Comparison of ENCODE assay signal across 21 mouse cellular contexts in the genomic region with DNA sequence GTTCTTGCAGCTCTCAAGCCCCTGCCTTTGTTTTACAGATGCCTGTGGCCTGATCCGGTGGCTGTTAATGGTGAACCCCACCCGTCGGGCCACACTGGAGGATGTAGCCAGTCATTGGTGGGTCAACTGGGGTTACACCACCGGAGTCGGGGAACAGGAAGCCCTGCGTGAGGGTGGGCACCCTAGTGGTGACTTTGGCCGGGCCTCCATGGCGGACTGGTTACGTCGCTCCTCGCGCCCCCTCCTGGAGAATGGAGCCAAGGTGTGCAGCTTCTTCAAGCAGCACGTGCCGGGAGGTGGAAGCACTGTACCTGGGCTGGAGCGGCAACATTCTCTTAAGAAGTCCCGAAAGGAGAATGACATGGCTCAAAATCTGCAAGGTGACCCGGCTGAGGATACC. TPM values are rescaled to one million over a fixed set of nuclear protein-coding genes. Genes with fewer than 3 reads are reported as not detected.
A peak's percentile ranks its signal among the peaks of the same experiment; 100 is the strongest.
DNase-seq lines count a peak whose midpoint lies in the region; ATAC-seq and TF ChIP-seq lines count a peak whose summit lies in the region.
"Had no signal": no experiment of that assay in that cellular context is flagged by ENCODE, and none has a peak within 500 bp of the region (broad histone marks: within the 10 kb centered on the region; RNA-seq: fewer than 3 reads in every experiment).

No protein-coding gene starts in this region.

- intact Hi-C loops in gastrocnemius, postnatal 36 days (cut with DNase I) = no loop called here

- no peaks in the 10 kb centered on the region for H3K27me3 ChIP-seq in forebrain, embryonic 12.5 days
- H3K27me3 ChIP-seq in forebrain, embryonic 14.5 days (replicated peaks; ENCODE audit: control insufficient read depth, insufficient read depth, low read length) = no peaks in the 10 kb centered on the region
- H3K27me3 ChIP-seq in liver, embryonic 14.5 days (ENCODE audit: control insufficient read depth, insufficient read depth, low read length) = no peaks in the 10 kb centered on the region
- H3K27me3 ChIP-seq in liver, embryonic 11.5 days (replicated peaks; ENCODE audit: control insufficient read depth, insufficient read depth, low read length) = no peaks in the 10 kb centered on the region
- no peaks in the 10 kb centered on the region for H3K27me3 ChIP-seq in midbrain, embryonic 14.5 days (ENCODE audit: control insufficient read depth, insufficient read depth, low read length)
- H3K27me3 ChIP-seq: embryonic facial prominence, embryonic 12.5 days; hindbrain, embryonic 12.5 days; intestine, embryonic 15.5 days had no signal

- H3K4me3 ChIP-seq in forebrain, embryonic 12.5 days (replicated peaks) = no peak overlapping the region
- no peak overlapping the region for H3K4me3 ChIP-seq in forebrain, embryonic 14.5 days (ENCODE audit: low read depth, low read length)
- no peak overlapping the region for H3K4me3 ChIP-seq in liver, embryonic 14.5 days (ENCODE audit: insufficient read depth in 1 of 2, low read depth in 2 of 2, low read length in 2 of 2)
- H3K4me3 ChIP-seq in liver, embryonic 11.5 days (ENCODE audit: low read depth, low read length) = no peak overlapping the region
- no peak overlapping the region for H3K4me3 ChIP-seq in midbrain, embryonic 14.5 days (replicated peaks; ENCODE audit: low read depth, low read length)
- H3K4me3 ChIP-seq: embryonic facial prominence, embryonic 12.5 days; erythroblast, embryonic 14.5 days; hindbrain, embryonic 12.5 days; intestine, embryonic 15.5 days; layer of hippocampus, adult 2 months had no signal

- DNase-seq in forebrain, embryonic 14.5 days (ENCODE audit: low spot score) = no peak
- DNase-seq in liver, embryonic 14.5 days (ENCODE audit: low read depth in 3 of 3, low spot score in 3 of 3) = no peak
- no peak for DNase-seq in liver, embryonic 11.5 days (ENCODE audit: low spot score)
- DNase-seq in WW6 (ENCODE audit: low read depth, low spot score) = peak; percentile 45
- DNase-seq in midbrain, embryonic 14.5 days = peak; percentile 11
- no peak for DNase-seq in right cerebral cortex, postnatal 14 days
- DNase-seq in gastrocnemius, postnatal 36 days = no peak
- DNase-seq: adrenal gland, adult 8-10 months; cerebellum, adult 9-11 months; kidney, postnatal 10 days; left cerebral cortex, postnatal 4 days; lung, adult 2 months; lung, postnatal 36 days; right cerebral cortex, postnatal 4 days had no signal

- TF ChIP-seq EP300 in liver, embryonic 14.5 days (IDR thresholded peaks at IDR 0.05; ENCODE audit: low read depth) = no peak

- 88% methylated on average over 17 of the region's 17 CpGs for WGBS in forebrain, embryonic 12.5 days
- 86% methylated on average over 17 of the region's 17 CpGs for WGBS in forebrain, embryonic 14.5 days
- WGBS in liver, embryonic 14.5 days (ENCODE audit: insufficient replicate concordance) = 76% methylated on average over 17 of the region's 17 CpGs
- WGBS in liver, embryonic 11.5 days = 85% methylated on average over 17 of the region's 17 CpGs
- 80% methylated on average over 17 of the region's 17 CpGs for WGBS in midbrain, embryonic 14.5 days

- ATAC-seq in forebrain, embryonic 12.5 days (ENCODE audit: low FRiP score) = no peak
- ATAC-seq in forebrain, embryonic 14.5 days = no peak
- ATAC-seq in liver, embryonic 14.5 days (ENCODE audit: insufficient read depth) = no peak
- ATAC-seq in liver, embryonic 11.5 days (replicated peaks; ENCODE audit: low FRiP score) = no peak
- no peak for ATAC-seq in midbrain, embryonic 14.5 days (ENCODE audit: low FRiP score, low TSS enrichment)
- ATAC-seq: intestine, embryonic 15.5 days had no signal

- H3K9ac ChIP-seq in forebrain, embryonic 12.5 days = no peak overlapping the region
- H3K9ac ChIP-seq in forebrain, embryonic 14.5 days (ENCODE audit: low read length) = no peak overlapping the region
- no peak overlapping the region for H3K9ac ChIP-seq in liver, embryonic 14.5 days (replicated peaks)
- H3K9ac ChIP-seq in liver, embryonic 11.5 days (ENCODE audit: low read depth, low read length) = no peak overlapping the region
- H3K9ac ChIP-seq in midbrain, embryonic 14.5 days (replicated peaks; ENCODE audit: low read length) = no peak overlapping the region
- H3K9ac ChIP-seq: embryonic facial prominence, embryonic 12.5 days; hindbrain, embryonic 12.5 days; intestine, embryonic 15.5 days had no signal

- peaks cover 96% of the 10 kb centered on the region for H3K4me1 ChIP-seq in forebrain, embryonic 12.5 days
- H3K4me1 ChIP-seq in forebrain, embryonic 14.5 days (ENCODE audit: control insufficient read depth, insufficient read depth, low read length) = peaks cover 52% of the 10 kb centered on the region
- H3K4me1 ChIP-seq in liver, embryonic 14.5 days (replicated peaks; ENCODE audit: control insufficient read depth in 2 of 2, insufficient read depth in 2 of 2, low read length in 1 of 2) = peaks cover 13 to 24% of the 10 kb centered on the region in 2 experiments
- peaks cover 29% of the 10 kb centered on the region for H3K4me1 ChIP-seq in liver, embryonic 11.5 days (replicated peaks; ENCODE audit: control insufficient read depth, insufficient read depth, low read length)
- peaks cover 68% of the 10 kb centered on the region for H3K4me1 ChIP-seq in midbrain, embryonic 14.5 days (ENCODE audit: control insufficient read depth, insufficient read depth, low read length)

- TF ChIP-seq CTCF in liver, embryonic 14.5 days (IDR thresholded peaks at IDR 0.05; ENCODE audit: low read depth) = peak; percentile 24; the same call in 1 of the 2 replicates

- peak overlapping the region; percentile 93 for H3K27ac ChIP-seq in forebrain, embryonic 12.5 days
- no peak overlapping the region for H3K27ac ChIP-seq in forebrain, embryonic 14.5 days (ENCODE audit: low read depth, low read length)
- no peak overlapping the region for H3K27ac ChIP-seq in liver, embryonic 14.5 days
- no peak overlapping the region for H3K27ac ChIP-seq in liver, embryonic 11.5 days (ENCODE audit: low read depth, low read length)
- H3K27ac ChIP-seq in midbrain, embryonic 14.5 days (replicated peaks; ENCODE audit: low read depth, low read length) = peak overlapping the region; percentile 64
- H3K27ac ChIP-seq: embryonic facial prominence, embryonic 12.5 days; intestine, embryonic 15.5 days; layer of hippocampus, adult 2 months had no signal

- H3K4me2 ChIP-seq in forebrain, embryonic 12.5 days = no peak overlapping the region
- H3K4me2 ChIP-seq in forebrain, embryonic 14.5 days (ENCODE audit: low read length) = no peak overlapping the region
- no peak overlapping the region for H3K4me2 ChIP-seq in liver, embryonic 14.5 days (ENCODE audit: low read depth)
- H3K4me2 ChIP-seq in liver, embryonic 11.5 days = no peak overlapping the region
- H3K4me2 ChIP-seq in midbrain, embryonic 14.5 days (ENCODE audit: low read length) = no peak overlapping the region
- H3K4me2 ChIP-seq: embryonic facial prominence, embryonic 12.5 days; hindbrain, embryonic 12.5 days; intestine, embryonic 15.5 days had no signal

- no peaks in the 10 kb centered on the region for H3K9me3 ChIP-seq in forebrain, embryonic 12.5 days
- no peaks in the 10 kb centered on the region for H3K9me3 ChIP-seq in forebrain, embryonic 14.5 days (replicated peaks; ENCODE audit: control insufficient read depth, low read length)
- H3K9me3 ChIP-seq in liver, embryonic 14.5 days (ENCODE audit: control insufficient read depth, low read length) = no peaks in the 10 kb centered on the region
- H3K9me3 ChIP-seq in liver, embryonic 11.5 days (ENCODE audit: control insufficient read depth, low read length) = no peaks in the 10 kb centered on the region
- no peaks in the 10 kb centered on the region for H3K9me3 ChIP-seq in midbrain, embryonic 14.5 days (ENCODE audit: control insufficient read depth, low read length)
- H3K9me3 ChIP-seq: embryonic facial prominence, embryonic 12.5 days; hindbrain, embryonic 12.5 days; intestine, embryonic 15.5 days had no signal

- peaks cover 61% of the 10 kb centered on the region for H3K36me3 ChIP-seq in forebrain, embryonic 12.5 days (replicated peaks)
- peaks cover 53% of the 10 kb centered on the region for H3K36me3 ChIP-seq in forebrain, embryonic 14.5 days (ENCODE audit: control insufficient read depth, insufficient read depth, low read length)
- no peaks in the 10 kb centered on the region for H3K36me3 ChIP-seq in liver, embryonic 14.5 days (replicated peaks; ENCODE audit: control insufficient read depth, insufficient read depth, low read depth)
- no peaks in the 10 kb centered on the region for H3K36me3 ChIP-seq in liver, embryonic 11.5 days (ENCODE audit: control insufficient read depth, insufficient read depth, low read length)
- H3K36me3 ChIP-seq in midbrain, embryonic 14.5 days (ENCODE audit: control insufficient read depth, insufficient read depth, low read length) = peaks cover 57% of the 10 kb centered on the region
- H3K36me3 ChIP-seq: embryonic facial prominence, embryonic 12.5 days had no signal

RNA-seq across cellular contexts. Expression of a gene that starts 15.4 kb away (rescaled TPM):
- 49.9 and 54.0 TPM in 2 replicates for polyA plus RNA-seq in forebrain, embryonic 12.5 days (2016; fragmentation: Nextera tagmentation; extraction: Ambion mirVana)
- 18.8 and 20.1 TPM in 2 replicates for polyA plus RNA-seq in forebrain, embryonic 14.5 days (2014; fragmentation: Nextera tagmentation; extraction: Ambion mirVana)
- polyA plus RNA-seq in liver, embryonic 14.5 days (2012; rRNA removed) = 1.0 and 1.2 TPM in 2 replicates
- 2.0 and 2.1 TPM in 2 replicates for polyA plus RNA-seq in liver, embryonic 14.5 days (2014; fragmentation: Nextera tagmentation; extraction: Ambion mirVana)
- 1.2 and 2.0 TPM in 2 replicates for polyA plus RNA-seq in liver, embryonic 11.5 days (2014; fragmentation: Nextera tagmentation; extraction: Ambion mirVana)
- 22.3 and 38.0 TPM in 2 replicates for polyA plus RNA-seq in midbrain, embryonic 14.5 days (2014; fragmentation: Nextera tagmentation; extraction: Ambion mirVana)
- total RNA-seq in gastrocnemius, postnatal 36 days (2021) = under 1 TPM; 0.59 to 0.99 TPM
- polyA plus RNA-seq: erythroblast, embryonic 14.5 days had no signal

RNA-seq across cellular contexts. Expression of a gene that starts 32.9 kb away (rescaled TPM):
- polyA plus RNA-seq in forebrain, embryonic 12.5 days (2016; fragmentation: Nextera tagmentation; extraction: Ambion mirVana) = 1.7 TPM in 2 replicates
- 3.4 TPM in 2 replicates for polyA plus RNA-seq in forebrain, embryonic 14.5 days (2014; fragmentation: Nextera tagmentation; extraction: Ambion mirVana)
- 0.01 and 0.04 TPM in 2 replicates for polyA plus RNA-seq in liver, embryonic 14.5 days (2012; rRNA removed)
- 0.03 and 0.13 TPM in 2 replicates for polyA plus RNA-seq in liver, embryonic 14.5 days (2014; fragmentation: Nextera tagmentation; extraction: Ambion mirVana)
- polyA plus RNA-seq in liver, embryonic 11.5 days (2014; fragmentation: Nextera tagmentation; extraction: Ambion mirVana) = 0.05 TPM in 1 of 2 replicates, not detected in the other
- 10.1 and 11.1 TPM in 2 replicates for polyA plus RNA-seq in midbrain, embryonic 14.5 days (2014; fragmentation: Nextera tagmentation; extraction: Ambion mirVana)
- under 1 TPM; 0.07 to 0.10 TPM for total RNA-seq in gastrocnemius, postnatal 36 days (2021)
- total RNA-seq: neutrophil, adult 5-6 weeks had no signal
- polyA plus RNA-seq: erythroblast, embryonic 14.5 days had no signal

RNA-seq across cellular contexts. Expression of a gene that starts 59.8 kb away (rescaled TPM):
- 24.0 and 26.9 TPM in 2 replicates for polyA plus RNA-seq in forebrain, embryonic 12.5 days (2016; fragmentation: Nextera tagmentation; extraction: Ambion mirVana)
- polyA plus RNA-seq in forebrain, embryonic 14.5 days (2014; fragmentation: Nextera tagmentation; extraction: Ambion mirVana) = 18.2 and 23.1 TPM in 2 replicates
- 327 and 335 TPM in 2 replicates for polyA plus RNA-seq in liver, embryonic 14.5 days (2012; rRNA removed)
- polyA plus RNA-seq in liver, embryonic 14.5 days (2014; fragmentation: Nextera tagmentation; extraction: Ambion mirVana) = 285 and 306 TPM in 2 replicates
- 24.6 and 28.1 TPM in 2 replicates for polyA plus RNA-seq in liver, embryonic 11.5 days (2014; fragmentation: Nextera tagmentation; extraction: Ambion mirVana)
- 28.4 and 29.1 TPM in 2 replicates for polyA plus RNA-seq in midbrain, embryonic 14.5 days (2014; fragmentation: Nextera tagmentation; extraction: Ambion mirVana)
- 10 to 100 TPM; 29.6 to 34.5 TPM for total RNA-seq in gastrocnemius, postnatal 36 days (2021)

Comparison
In these comparisons a context has a peak if more than half of its experiments do, and no peak if none do; other contexts are left out.
1. H3K27ac ChIP-seq: peak in forebrain, embryonic 12.5 days (single experiment) and midbrain, embryonic 14.5 days (single experiment); none in forebrain, embryonic 14.5 days (single experiment), liver, embryonic 14.5 days (single experiment) and liver, embryonic 11.5 days (single experiment).
2. DNase-seq: peak in WW6 (single experiment) and midbrain, embryonic 14.5 days (single experiment); none in forebrain, embryonic 14.5 days (single experiment), liver, embryonic 14.5 days (0 of 3), liver, embryonic 11.5 days (single experiment), right cerebral cortex, postnatal 14 days (single experiment) and gastrocnemius, postnatal 36 days (0 of 2).